Comparison of ENCODE assay signal across 7 mouse cellular contexts in genomic region chr12:85373591-85374560, GRCm38 (mm10). TPM values are rescaled to one million over a fixed set of nuclear protein-coding genes. Genes with fewer than 3 reads are reported as not detected.
DNase-seq lines count a peak whose midpoint lies in the region; ATAC-seq lines count a peak whose summit lies in the region.

No protein-coding gene starts in this region.

- H3K4me1 ChIP-seq in limb, embryonic 10.5 days: peaks cover 25% of the 10 kb centered on the region
- H3K4me1 ChIP-seq in midbrain, embryonic 11.5 days (ENCODE audit: control insufficient read depth, insufficient read depth, low read length): peaks cover 11% of the 10 kb centered on the region; the same call in 1 of the 2 replicates

- H3K27me3 ChIP-seq in limb, embryonic 10.5 days (ENCODE audit: low read depth, poor library complexity, severe bottlenecking): no peaks in the 10 kb centered on the region
- no peaks in the 10 kb centered on the region for H3K27me3 ChIP-seq in midbrain, embryonic 11.5 days (ENCODE audit: control insufficient read depth, insufficient read depth, low read length)

- WGBS in limb, embryonic 10.5 days: 2% methylated on average over 53 of the region's 53 CpGs
- WGBS in midbrain, embryonic 11.5 days: 1% methylated on average over 50 of the region's 53 CpGs

- H3K9me3 ChIP-seq in limb, embryonic 10.5 days (replicated peaks): no peaks in the 10 kb centered on the region
- H3K9me3 ChIP-seq in midbrain, embryonic 11.5 days (ENCODE audit: control insufficient read depth, low read length): no peaks in the 10 kb centered on the region

- H3K27ac ChIP-seq in limb, embryonic 10.5 days: peak overlapping the region; percentile 96
- H3K27ac ChIP-seq in midbrain, embryonic 11.5 days (ENCODE audit: low read depth, low read length): no peak overlapping the region; the same call in 1 of the 2 replicates

- H3K36me3 ChIP-seq in limb, embryonic 10.5 days: 0 out of 2 replicates have a peak, but pooled peaks cover 3% of the 10 kb centered on the region
- no peaks in the 10 kb centered on the region for H3K36me3 ChIP-seq in midbrain, embryonic 11.5 days (ENCODE audit: control insufficient read depth, insufficient read depth, low read length)

- H3K4me3 ChIP-seq in limb, embryonic 10.5 days: peak overlapping the region; percentile 80
- H3K4me3 ChIP-seq in midbrain, embryonic 11.5 days (ENCODE audit: low read depth, low read length): peak overlapping the region; percentile 94

- H3K9ac ChIP-seq in midbrain, embryonic 11.5 days (ENCODE audit: low read length): peak overlapping the region; percentile 93

- peak; percentile 69 for DNase-seq in adipocyte (ENCODE audit: low spot score)
- DNase-seq in gastrocnemius, adult 8-10 months (ENCODE audit: low spot score in 2 of 2): peak; percentile 52 to 60
- peak; percentile 89 for DNase-seq in induced T-regulatory cell, adult 2 months (ENCODE audit: low read depth)
- DNase-seq in limb, embryonic 10.5 days (ENCODE audit: low spot score): peak; percentile 70
- peak; percentile 92 for DNase-seq in midbrain, embryonic 11.5 days (ENCODE audit: low spot score, missing footprints)
- DNase-seq in right cerebral cortex, postnatal 4 days: peak; percentile 56

- ATAC-seq in common myeloid progenitor, adult 5-6 weeks (replicated peaks; ENCODE audit: low read depth, poor library complexity, severe bottlenecking): peak; percentile 36; the same call in 1 of the 2 replicates
- peak; percentile 78 for ATAC-seq in midbrain, embryonic 11.5 days (ENCODE audit: low FRiP score)

- H3K4me2 ChIP-seq in midbrain, embryonic 11.5 days: peak overlapping the region; percentile 63

RNA-seq across cellular contexts. Expression of gene Tmed10, which starts 0.8 kb away (rescaled TPM):
- 111 and 156 TPM in 2 replicates for total RNA-seq in common myeloid progenitor, adult 5-6 weeks (2017)
- 100 to 1,000 TPM; 108 to 122 (median 116) TPM for total RNA-seq in gastrocnemius, adult 8-10 months (2022)
- polyA plus RNA-seq in limb, embryonic 10.5 days (2016; fragmentation: Nextera tagmentation; extraction: Ambion mirVana): 264 and 277 TPM in 2 replicates
- polyA plus RNA-seq in midbrain, embryonic 11.5 days (2014; fragmentation: Nextera tagmentation; extraction: Ambion mirVana): 266 and 279 TPM in 2 replicates

RNA-seq across cellular contexts. Expression of gene Nek9, which starts 34.7 kb away (rescaled TPM):
- total RNA-seq in common myeloid progenitor, adult 5-6 weeks (2017): 30.5 and 33.5 TPM in 2 replicates
- 100 to 1,000 TPM; 114 to 164 (median 126) TPM for total RNA-seq in gastrocnemius, adult 8-10 months (2022)
- polyA plus RNA-seq in limb, embryonic 10.5 days (2016; fragmentation: Nextera tagmentation; extraction: Ambion mirVana): 26.0 and 29.9 TPM in 2 replicates
- polyA plus RNA-seq in midbrain, embryonic 11.5 days (2014; fragmentation: Nextera tagmentation; extraction: Ambion mirVana): 10.4 and 10.6 TPM in 2 replicates
